Mouse (Mus musculus): ENCODE data around the gene Bcas3. TPM values are rescaled to one million over a fixed set of nuclear protein-coding genes. Genes with fewer than 3 reads are reported as not detected.

Gene Bcas3
- polyA plus RNA-seq, 1 experiment from 2014 or later = 24.8 TPM

DNA sequence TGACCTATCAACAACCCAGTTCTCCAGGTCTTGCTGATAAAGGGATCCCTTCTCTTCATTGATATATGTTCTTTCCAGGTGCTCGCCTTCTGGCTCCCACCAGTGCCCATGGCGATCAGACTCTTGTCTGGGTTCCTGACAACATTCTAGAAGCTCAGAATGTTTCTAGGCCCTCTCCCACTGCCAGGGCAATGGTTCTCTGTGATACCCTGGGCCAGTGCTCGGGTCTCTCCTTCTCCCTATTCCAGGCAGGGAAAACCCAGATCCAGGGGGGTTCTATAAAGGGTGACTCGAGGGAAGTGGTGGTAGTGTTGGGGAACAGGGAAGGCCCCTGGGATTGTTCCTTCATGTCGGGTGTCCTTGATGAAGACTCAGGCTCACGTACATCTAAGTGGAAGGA, 497.3 kb downstream of the Bcas3 start, which contains the start of gene Gm11444:
Gm11444 (minus strand) TSS at position 101 of the 400 bp plus-strand sequence.
- no peak for ATAC-seq (replicated peaks; ENCODE audit: low FRiP score)
- H3K9ac ChIP-seq (ENCODE audit: low read depth, low read length) = no peak within 1 kb of the TSS
- no peaks in the 10 kb centered on the region for H3K36me3 ChIP-seq (ENCODE audit: control insufficient read depth, insufficient read depth, low read length)
- no peak for DNase-seq (ENCODE audit: low spot score)
- H3K4me1 ChIP-seq (replicated peaks; ENCODE audit: control insufficient read depth, insufficient read depth, low read length) = no peaks in the 10 kb centered on the region
- H3K27me3 ChIP-seq (replicated peaks; ENCODE audit: control insufficient read depth, insufficient read depth, low read length) = peaks cover 26% of the 10 kb centered on the region
- WGBS = 75% methylated on average over 6 of the region's 6 CpGs
- no peak within 1 kb of the TSS for H3K4me3 ChIP-seq (ENCODE audit: low read depth, low read length)
- no peak within 1 kb of the TSS for H3K4me2 ChIP-seq
- no peak within 1 kb of the TSS for H3K27ac ChIP-seq (ENCODE audit: low read depth, low read length)
- no peaks in the 10 kb centered on the region for H3K9me3 ChIP-seq (ENCODE audit: control insufficient read depth, low read length)

GRCm38 (mm10) chr11:85850758-85851157, 497.8 kb downstream of the Bcas3 start:
- Histone ChIP-seq H3K9me3 (ENCODE audit: control insufficient read depth, low read length) (no peaks in the 10 kb centered on the region), H3K4me1 (replicated peaks; ENCODE audit: control insufficient read depth, insufficient read depth, low read length) (no peaks in the 10 kb centered on the region), H3K9ac (ENCODE audit: low read depth, low read length) (no peak overlapping the region), H3K36me3 (ENCODE audit: control insufficient read depth, insufficient read depth, low read length) (no peaks in the 10 kb centered on the region), H3K4me2 (no peak overlapping the region), H3K27me3 (replicated peaks; ENCODE audit: control insufficient read depth, insufficient read depth, low read length) (peaks cover 21% of the 10 kb centered on the region), H3K27ac (ENCODE audit: low read depth, low read length) (no peak overlapping the region), H3K4me3 (ENCODE audit: low read depth, low read length) (no peak overlapping the region)
- DNase-seq (ENCODE audit: low spot score) (no peak), ATAC-seq (replicated peaks; ENCODE audit: low FRiP score) (no peak)
- WGBS = 44% methylated on average over 6 of the region's 6 CpGs

DNA sequence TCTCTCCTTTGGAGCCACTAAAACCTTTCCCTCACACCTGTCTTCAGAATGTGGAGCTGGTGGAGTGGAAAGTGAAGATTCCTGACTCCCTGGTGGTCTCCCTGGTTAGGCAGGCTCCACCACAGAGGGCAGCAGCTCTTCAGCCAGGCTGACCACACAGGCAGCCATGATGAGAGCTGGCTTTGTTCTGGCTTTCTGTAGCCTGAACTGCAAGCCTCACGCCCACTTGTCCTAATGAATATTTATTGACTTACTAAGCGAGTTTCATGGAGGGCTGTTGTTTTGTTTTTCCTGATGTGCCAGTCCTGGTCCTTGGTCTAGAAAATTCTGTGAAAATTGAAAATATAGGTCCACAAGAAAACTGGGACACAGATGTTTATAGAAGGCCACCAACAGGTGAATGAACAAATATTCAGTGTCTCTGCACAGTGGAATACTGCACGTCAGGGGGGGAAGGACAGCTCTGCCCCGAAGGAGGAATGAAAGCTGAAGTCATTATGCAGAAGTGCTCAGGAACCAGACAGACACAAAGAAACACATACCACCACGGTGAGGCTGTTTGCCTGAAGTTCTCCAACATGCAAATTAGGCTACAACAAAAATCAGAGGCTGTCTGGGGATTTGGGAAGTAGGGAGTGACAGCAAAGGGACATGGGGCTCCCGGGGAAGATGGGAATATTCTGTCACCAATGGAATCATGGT, 505.2 kb downstream of the Bcas3 start:
- H3K27ac ChIP-seq (ENCODE audit: low read depth, low read length) = no peak overlapping the region
- H3K4me2 ChIP-seq = no peak overlapping the region
- 49% methylated on average over 6 of the region's 6 CpGs for WGBS
- H3K4me1 ChIP-seq (replicated peaks; ENCODE audit: control insufficient read depth, insufficient read depth, low read length) = no peaks in the 10 kb centered on the region
- no peaks in the 10 kb centered on the region for H3K27me3 ChIP-seq (replicated peaks; ENCODE audit: control insufficient read depth, insufficient read depth, low read length)
- no peaks in the 10 kb centered on the region for H3K9me3 ChIP-seq (ENCODE audit: control insufficient read depth, low read length)
- H3K9ac ChIP-seq (ENCODE audit: low read depth, low read length) = no peak overlapping the region
- DNase-seq (ENCODE audit: low spot score) = no peak
- no peak for ATAC-seq (replicated peaks; ENCODE audit: low FRiP score)
- H3K4me3 ChIP-seq (ENCODE audit: low read depth, low read length) = no peak overlapping the region
- H3K36me3 ChIP-seq (ENCODE audit: control insufficient read depth, insufficient read depth, low read length) = no peaks in the 10 kb centered on the region

- Histone ChIP-seq H3K27ac (ENCODE audit: low read depth, low read length) (no peak overlapping the region), H3K4me3 (ENCODE audit: low read depth, low read length) (no peak overlapping the region), H3K4me1 (replicated peaks; ENCODE audit: control insufficient read depth, insufficient read depth, low read length) (no peaks in the 10 kb centered on the region), H3K36me3 (ENCODE audit: control insufficient read depth, insufficient read depth, low read length) (no peaks in the 10 kb centered on the region), H3K4me2 (no peak overlapping the region), H3K9me3 (ENCODE audit: control insufficient read depth, low read length) (no peaks in the 10 kb centered on the region), H3K9ac (ENCODE audit: low read depth, low read length) (no peak overlapping the region), H3K27me3 (replicated peaks; ENCODE audit: control insufficient read depth, insufficient read depth, low read length) (peaks cover 4% of the 10 kb centered on the region; the same call in 1 of the 2 replicates)
- WGBS = 24% methylated on average over 7 of the region's 7 CpGs
- ATAC-seq (replicated peaks; ENCODE audit: low FRiP score) (no peak), DNase-seq (ENCODE audit: low spot score) (no peak)
These were observed 511.4 kb downstream of the Bcas3 start for GRCm38 (mm10) chr11:85864363-85864762.

Small RNA genes lying within 50 kb of the gene (microRNA-seq; reads per million reads assigned to microRNA genes)
- not detected for gene Mir5110 (ENCODE audit: borderline number of aligned reads)

Other genes with a start within 250 kb of the Bcas3 start
- gene Usp32, start 213.0 kb upstream of the Bcas3 start, polyA plus RNA-seq (2014; fragmentation: Nextera tagmentation; extraction: Ambion mirVana) = 7.9 and 10.9 TPM in 2 replicates
- gene 1700125H20Rik, start 182.8 kb upstream of the Bcas3 start, polyA plus RNA-seq (2014; fragmentation: Nextera tagmentation; extraction: Ambion mirVana) = 0.26 TPM in 1 of 2 replicates, not detected in the other
- 37.1 and 38.6 TPM in 2 replicates for gene Appbp2, start 118.0 kb upstream of the Bcas3 start, polyA plus RNA-seq (2014; fragmentation: Nextera tagmentation; extraction: Ambion mirVana)
- gene Ppm1d, start 41.9 kb upstream of the Bcas3 start, polyA plus RNA-seq (2014; fragmentation: Nextera tagmentation; extraction: Ambion mirVana) = 19.6 and 19.9 TPM in 2 replicates